Mouse (Mus musculus) kidney, postnatal 4 days (tissue): Measurements from ENCODE around the gene Arpc2.
A peak's percentile ranks its signal among the peaks of the same experiment; 100 is the strongest.

ENCODE experiments used
- DNase-seq, 2 experiments: peaks; one replicate each; pipeline ENCODE4 v3.0.0; 2021; ENCODE audit warnings: mixed read lengths in 2 of 2

Gene Arpc2

DNA sequence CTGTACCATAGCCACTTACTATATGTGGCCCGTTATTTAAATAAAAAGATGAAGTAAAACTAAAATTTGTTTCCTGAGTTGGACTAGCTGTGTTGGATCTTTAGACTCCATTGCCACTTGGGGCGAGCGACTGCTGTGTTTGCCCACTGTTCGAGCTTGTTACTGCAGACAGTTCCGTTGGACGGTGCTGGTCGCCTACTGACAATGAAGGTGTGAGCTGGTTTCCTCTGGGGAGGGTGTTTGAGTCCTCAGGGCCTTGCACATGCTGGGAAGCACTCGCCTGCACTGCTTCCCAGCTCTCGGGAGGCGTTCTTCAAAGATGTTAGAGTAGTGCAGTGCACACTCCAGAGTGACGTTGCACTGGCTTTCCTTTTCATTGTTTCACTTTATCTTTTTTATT is 3.7 kb downstream of the Arpc2 start:
- DNase-seq: peak; percentile 15 to 24

DNA sequence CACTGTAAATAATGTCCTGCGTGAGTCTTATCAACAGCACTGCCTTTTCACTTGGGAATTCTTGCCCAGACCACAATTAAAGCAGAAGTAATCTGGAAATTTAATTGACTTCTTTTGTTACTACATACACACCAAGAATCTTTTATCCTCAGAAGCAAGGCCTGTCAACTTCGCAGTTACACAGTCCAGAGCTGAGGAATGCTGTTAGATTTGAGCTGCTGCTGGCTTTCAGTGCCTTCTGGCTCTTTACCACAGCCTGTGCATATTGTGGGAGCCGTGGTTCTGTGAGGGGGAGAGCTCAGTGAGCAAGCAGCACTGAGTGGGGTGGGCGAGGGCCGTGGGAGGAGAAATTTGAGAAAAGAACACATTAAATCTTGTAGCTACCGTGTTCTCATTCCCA is 4.4 kb downstream of the Arpc2 start:
- peak; percentile 54 to 70 for DNase-seq

DNA sequence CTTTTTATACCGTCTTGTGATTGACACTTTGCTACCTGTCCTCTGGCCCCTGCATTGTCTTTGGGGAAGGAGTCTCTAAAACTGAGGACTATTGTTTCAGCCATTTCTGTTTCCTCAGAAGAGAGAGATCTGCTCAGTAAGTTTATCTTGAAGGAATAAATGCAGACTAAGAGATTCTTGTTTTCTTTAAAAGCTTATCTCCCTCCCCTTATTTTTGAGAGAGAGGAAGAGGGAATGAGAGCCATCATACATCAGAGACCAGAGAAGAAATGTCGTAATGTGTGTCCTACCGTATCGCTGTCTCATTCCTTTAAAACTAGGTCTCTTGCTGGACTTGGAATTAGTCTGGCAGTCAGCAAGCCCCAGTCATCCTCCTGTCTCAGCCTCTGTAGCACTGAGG is 4.9 kb downstream of the Arpc2 start:
- DNase-seq: no peak

DNA sequence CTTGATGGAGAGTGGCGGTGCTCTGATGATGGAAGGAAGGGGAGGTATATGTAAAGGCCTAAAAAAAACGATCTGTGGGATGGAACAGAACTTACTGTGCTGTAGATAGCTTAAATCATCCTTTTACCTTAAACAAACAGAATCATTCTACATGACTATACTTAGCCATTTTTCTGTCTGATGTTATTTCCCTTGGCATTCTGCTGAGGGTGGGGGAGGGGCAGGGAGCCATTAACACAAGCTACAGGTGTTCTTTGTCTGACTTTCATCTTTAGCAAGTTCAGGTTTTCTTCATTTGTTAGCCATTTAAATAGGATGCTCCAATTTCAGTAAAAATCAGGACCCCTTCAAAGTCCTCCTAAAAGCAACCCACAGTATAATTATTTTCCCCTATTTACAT is 9.6 kb downstream of the Arpc2 start:
- DNase-seq: no peak

DNA sequence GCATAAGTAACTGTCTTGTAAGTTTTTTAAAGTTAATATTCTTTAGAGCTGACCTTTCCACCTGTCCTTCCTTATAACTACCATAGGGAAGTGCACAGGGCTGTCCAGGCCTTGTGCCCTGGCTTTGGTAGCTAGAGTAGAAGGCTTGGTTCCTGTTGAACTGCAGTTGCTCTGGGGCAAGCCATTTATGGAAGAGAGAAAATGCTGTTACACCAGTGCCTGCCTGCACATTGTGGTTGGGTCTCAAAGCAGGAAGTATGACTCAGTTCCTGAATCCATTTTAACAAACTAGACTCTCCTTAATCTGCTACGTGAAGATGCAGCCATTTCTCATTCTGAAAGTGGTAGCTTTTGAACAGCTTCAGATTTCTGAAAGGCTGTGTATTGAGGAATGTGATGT is 12.9 kb downstream of the Arpc2 start:
- peak; percentile 27 to 54 for DNase-seq

DNA sequence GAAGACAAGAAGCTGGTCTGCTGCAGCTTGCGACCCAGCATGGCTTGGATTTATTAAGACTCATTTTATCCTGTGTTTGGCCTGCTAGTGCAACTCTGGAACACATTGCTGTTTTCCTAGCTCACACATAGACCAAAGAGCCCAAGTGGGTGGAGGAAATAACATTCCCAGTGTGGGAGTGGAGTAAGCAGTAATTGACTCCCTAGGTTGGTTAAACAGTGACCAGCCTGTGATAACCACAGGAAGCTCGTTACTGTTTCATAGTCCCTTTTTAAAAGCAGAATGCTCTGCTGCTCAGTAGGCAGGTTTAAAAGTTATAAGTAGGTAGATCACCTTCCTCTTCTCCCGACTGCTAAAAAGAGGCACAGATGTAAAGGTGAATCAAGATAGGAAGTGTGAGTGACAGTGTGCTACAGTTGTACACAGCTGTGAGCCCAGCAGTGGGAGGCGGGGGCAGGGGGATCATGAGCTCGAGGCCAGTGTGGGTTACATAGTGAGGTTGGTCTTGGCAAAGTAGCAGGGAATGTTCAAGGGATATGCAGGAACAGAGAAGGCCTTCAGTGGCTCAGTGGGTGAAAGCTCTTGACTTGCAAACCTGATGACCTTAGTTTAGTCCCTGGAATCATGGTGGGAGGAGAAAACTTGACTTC is 13.6 kb downstream of the Arpc2 start:
- peak; percentile 57 to 69 for DNase-seq

DNA sequence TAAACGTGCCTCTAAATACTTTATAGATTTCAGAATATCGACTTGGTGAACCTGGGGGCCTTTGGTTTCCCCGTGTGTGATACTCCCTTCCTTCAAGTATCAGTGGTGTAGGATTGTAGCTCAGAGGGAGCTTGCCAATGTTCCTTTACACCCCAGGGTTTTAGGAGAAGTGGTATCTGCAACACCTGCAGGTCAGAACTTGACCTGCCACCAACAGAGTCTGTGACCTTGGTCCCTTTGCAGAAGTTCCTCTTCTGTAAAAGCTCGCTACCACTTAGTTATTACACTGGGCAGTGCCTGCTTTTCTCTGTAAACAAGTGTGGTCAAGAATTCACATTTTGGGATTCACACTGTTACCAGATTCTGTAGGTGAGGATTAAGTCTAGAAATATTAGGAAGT is 14.2 kb downstream of the Arpc2 start:
- DNase-seq: no peak

DNA sequence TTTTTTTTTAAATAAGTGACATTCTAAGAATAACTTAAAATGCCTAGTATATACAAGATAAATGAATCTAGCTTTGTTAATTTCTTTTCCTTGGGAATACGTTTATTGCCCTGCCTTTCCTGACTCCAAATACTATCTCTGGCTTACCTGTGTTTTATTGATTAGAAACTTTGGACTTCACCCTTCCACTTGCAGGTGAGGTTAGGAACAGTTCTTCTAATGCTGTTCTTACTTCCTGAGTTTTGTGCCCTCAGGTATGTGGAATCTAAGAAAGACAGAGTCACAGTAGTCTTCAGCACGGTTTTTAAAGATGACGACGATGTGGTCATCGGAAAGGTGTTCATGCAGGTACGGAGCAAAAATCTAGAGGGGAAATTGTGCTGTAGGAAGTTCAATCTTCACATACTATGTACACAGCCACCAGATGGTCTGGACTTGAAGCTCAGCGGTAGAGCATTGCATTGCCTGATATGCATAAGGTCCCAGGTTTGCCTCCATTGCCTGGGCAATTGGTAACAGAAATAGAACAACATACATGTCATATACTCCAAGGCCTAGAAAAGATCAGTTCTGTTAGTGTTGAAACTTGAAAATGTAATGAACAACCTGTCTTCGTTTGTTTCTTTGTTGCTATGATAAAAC is 19.9 kb downstream of the Arpc2 start:
- no peak for DNase-seq

DNA sequence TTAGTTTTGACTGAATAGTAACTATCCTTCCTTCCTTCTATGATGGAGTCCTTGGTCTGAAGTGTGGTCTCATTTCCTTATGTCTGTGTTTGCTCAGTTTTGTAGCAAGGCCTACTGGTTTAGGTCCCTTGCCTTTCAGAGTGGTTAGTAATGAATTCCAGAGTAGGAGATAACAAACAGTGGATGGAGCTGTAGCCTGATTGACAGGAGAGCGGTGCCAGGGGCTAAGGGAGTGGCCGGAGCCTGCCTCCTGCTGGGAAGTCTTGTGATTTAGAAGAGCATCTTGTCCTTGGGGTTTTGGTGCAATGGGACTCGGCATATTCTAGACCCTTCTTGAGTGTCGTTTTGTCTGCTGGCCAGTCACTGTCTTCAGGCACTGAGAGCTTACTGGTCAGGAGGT is 20.9 kb downstream of the Arpc2 start:
- DNase-seq: no peak

DNA sequence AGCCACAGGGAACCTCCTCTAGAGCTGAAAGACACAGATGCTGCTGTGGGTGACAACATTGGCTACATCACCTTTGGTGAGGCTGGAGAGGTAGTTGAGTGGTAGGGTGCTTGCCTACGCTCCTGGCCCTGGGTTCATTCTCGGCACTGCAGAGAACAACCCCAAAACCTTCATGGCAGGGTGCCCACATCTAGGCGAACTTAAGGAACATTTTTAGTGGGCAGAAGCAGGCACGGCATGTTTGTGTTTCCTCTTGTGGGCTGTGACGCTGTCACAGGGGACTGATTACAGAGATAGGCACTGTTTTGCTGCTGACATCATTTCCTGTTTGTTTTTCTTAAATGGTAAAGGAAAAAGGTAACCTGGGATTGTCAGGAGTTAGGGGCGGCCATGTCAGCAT is 26.6 kb downstream of the Arpc2 start:
- DNase-seq: no peak

DNA sequence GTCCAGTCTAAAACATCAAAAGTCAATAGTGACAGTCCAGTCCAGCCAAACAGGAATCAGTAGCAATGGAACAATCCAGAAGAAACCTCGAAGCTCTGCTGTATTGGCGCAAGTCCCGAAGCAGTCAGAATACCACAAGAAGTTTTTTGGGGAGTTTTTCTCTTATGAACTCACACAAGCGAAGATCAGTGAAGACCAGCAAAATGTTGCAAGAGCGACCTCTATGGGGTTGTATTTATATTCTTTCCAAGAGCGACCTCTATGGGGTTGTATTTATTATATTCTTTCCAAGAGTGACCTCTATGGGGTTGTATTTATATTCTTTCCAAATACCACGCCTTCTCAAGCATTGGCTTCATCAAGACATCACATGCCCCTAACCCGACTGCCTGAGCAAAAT is 32.9 kb downstream of the Arpc2 start:
- DNase-seq: no peak

DNA sequence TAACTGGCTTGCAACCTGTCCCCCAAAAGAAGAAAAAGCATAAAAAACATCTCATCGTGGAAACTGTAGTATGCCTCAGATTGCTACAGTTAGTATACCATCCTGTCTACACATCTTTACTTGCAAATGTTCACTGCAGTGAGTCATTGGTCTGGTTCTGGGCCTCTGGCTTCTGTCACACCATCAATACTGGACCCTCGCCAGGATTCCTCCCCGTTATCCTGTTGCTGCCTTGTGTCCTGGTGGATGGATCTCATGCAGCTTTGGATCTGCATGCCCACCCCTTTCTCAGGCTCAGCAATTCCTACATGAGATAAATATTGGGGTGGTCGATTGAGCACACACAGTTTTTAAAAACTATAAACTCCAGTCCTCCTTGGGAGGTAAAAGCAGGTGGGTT is 35.8 kb downstream of the Arpc2 start:
- DNase-seq: no peak

DNA sequence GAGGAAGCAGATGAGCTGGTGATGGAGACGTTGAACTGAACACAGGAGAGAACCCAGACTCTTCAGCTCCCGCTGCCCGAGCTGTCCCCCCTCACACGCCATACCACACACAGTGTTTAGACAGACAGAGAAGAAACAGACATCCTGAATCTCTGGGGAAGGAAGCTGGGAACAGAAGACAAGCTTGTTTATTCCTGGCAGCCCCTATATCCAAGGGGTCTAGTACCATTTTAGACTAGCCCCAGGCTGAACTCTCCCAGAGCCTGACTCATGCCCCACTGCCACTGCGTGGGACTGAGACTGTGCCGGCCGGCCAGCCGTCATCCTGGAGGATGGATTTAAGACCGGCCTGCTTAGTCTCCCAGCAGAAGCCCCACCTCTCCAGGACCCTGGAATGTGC is 39.1 kb downstream of the Arpc2 start:
- peak; percentile 41 to 58 for DNase-seq

DNA sequence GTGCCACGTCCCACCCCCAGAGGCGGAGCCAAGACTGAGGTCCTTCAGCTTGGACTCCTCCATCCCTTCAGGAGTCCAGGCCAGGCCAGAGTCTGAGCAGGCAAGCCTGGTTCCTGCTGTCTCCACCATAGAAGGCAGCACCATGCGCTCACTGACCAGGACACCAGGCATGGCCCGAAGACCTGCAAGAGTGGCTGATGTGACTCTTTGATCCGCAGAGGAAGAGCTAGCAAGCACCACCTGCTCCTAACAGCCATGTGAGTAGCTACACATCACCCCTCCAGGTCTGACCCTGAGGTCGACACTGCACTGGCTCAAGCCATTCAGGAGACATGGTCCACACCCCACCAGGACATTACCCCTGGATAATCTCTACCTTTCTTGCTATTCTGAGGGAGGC is 41.2 kb downstream of the Arpc2 start:
- DNase-seq: peak; percentile 31 to 54

DNA sequence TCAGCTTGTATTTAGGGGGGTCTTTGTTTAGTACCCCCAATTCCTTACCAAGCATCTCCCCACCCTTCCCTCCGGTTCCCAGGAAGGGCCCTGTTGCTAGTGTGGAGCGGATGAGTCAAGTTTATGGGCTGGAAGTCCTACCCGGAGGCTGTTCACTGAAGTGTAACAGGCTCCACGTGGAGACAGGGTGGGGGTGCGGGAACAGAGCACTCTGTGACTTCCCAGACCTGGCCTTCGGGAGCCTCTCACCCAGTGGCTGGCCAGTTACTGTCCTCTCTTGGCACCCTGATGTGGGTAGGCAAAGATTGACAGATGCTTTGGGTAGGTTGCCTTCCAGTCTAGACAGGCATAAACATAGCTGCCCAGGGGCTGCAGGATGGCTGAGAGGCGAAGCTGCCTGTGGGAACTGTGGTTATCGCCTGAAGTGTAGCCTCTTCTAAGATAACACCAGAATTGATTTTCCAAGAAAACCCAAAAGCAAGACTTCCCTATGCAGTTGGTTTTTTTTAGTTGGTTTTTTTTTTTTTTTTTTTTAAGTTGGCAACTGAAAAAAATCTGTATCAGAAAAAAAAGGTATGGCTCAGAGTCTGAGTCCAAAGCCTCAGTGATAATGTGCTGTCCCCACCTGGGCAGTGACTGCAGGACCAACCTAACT is 42.1 kb downstream of the Arpc2 start:
- peak; percentile 59 to 77 for DNase-seq

DNA sequence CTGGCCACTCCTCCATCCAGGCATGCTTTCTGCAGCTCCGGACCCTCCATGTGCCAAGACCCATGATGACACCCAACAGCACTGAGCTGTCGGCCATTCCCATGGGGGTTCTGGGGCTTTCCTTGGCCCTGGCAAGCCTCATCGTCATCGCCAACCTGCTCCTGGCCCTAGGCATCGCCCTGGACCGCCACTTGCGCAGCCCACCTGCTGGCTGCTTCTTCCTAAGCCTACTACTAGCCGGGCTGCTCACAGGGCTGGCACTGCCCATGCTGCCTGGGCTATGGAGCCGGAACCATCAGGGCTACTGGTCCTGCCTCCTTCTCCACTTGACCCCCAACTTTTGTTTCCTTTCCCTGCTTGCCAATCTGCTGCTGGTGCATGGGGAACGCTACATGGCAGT is 42.7 kb downstream of the Arpc2 start, which contains the start of gene Gpbar1:
TSS of gene Gpbar1 (plus strand) at position 13 of the 400 bp plus-strand sequence.
- DNase-seq: no peak

DNA sequence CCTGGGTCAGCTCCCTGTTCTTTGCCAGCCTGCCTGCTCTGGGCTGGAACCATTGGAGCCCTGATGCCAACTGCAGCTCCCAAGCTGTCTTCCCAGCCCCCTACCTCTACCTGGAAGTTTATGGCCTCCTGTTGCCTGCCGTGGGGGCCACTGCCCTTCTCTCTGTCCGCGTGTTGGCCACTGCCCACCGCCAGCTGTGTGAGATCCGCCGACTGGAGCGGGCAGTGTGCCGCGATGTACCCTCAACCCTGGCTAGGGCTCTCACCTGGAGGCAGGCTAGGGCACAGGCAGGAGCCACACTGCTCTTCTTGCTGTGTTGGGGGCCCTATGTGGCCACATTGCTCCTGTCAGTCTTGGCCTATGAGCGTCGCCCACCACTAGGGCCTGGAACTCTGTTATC is 43.1 kb downstream of the Arpc2 start:
- DNase-seq: no peak

DNA sequence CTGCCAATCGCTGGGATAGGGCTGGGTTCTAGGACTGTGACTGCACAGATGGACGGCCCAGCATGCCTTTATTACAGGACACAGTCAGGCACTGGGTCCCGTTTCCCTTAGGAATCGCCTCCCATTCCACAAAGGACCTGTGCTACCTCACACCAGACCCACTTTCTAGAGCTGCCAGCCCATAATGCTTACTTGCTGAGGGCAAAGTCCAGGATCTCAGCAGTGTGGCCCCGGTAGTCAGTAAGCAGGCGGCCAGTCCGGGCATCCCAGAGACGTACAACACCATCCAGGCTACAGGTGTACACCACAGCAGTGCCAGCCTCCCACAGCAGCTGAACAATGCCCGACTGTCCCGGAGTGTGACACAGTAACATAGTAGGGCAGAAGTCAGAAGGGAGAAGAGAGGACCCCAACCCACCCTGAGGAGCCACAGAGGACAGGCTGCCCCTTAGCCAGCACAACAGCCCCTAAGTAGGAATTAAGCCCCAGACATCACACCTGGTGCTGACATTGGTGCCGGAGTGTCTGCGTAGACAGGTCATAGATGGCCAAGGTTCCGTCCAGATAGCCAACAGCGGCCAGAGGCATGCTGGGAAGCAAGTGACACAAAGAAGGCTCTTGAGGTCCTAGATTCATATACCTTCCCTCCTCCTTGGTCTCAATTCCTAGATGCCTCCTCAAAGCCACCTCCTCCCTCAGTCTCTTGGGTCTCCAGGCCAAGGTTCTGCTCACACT is 44.9 kb downstream of the Arpc2 start:
- no peak for DNase-seq

DNA sequence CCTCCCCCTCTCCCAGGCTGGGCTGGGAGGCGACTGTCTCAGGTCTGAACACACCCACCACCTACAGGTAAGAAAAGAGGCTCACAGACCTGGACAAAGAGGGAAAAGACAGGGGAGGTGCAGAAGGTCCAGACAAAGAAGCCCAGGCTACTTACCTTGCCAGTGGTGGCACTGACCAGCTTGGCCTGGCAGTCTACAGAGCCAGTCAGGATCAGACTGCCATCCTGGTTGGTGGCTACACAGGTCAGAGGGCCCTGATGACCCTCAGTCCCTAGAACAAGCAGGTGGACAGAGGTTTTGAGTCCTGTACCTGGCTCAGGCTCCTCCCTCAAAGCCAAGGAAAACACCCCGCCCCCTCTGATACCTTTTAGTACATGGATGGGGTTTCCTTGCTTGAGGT is 45.5 kb downstream of the Arpc2 start:
- DNase-seq: no peak

DNA sequence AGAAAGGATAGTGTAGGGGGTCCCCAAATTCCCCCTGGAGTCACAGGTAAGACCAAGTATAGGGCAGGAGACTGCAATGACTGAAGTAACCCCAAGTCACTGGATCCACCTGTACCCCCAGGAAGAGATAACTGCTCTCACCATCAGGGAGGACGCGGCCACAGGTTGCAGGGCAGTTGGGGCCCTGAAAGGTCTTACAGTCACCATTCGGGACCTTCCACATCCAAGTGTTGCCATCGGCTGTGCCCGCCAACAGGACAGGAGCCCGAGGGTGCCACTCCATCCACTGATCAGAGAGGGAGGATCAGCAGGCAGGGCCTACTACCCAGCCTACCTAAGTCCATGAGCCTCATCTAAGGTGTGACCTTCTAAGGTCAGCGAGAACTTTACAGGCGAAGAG is 46.0 kb downstream of the Arpc2 start:
- no peak for DNase-seq

DNA sequence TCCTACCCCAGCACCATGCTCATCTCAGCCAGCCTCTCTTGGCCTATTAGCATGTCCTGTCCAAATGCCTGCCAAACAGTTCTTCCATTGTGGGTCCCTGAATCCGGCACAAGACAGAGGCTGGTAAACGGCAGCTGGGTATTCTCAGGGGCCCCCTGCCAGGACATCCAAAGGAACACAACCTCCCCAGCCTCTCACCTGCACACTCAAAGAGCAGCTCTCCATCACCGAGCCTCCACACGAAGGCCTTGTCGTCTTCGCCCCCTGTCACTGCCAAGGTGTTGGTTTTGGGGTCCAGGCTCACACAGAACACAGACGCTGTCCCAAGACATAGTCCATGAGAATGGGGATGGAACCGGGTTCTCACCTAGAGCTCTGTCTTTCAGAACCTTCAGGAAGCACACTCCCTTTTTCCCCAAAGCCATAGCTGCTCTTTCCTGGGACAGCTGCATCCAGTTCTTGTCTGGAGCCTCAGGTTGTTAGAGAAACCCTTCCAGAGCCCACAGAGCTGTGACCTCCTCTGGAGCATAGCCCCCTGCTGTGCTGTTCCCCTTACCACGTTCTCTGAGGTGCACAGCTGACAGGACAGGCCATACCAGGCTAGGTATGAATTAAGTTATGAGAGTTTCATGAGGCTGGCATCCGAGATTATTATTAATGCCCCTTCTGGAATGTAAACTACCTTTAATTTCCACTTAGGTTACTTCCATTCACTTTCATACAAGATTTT is 47.2 kb downstream of the Arpc2 start:
- DNase-seq: no peak

DNA sequence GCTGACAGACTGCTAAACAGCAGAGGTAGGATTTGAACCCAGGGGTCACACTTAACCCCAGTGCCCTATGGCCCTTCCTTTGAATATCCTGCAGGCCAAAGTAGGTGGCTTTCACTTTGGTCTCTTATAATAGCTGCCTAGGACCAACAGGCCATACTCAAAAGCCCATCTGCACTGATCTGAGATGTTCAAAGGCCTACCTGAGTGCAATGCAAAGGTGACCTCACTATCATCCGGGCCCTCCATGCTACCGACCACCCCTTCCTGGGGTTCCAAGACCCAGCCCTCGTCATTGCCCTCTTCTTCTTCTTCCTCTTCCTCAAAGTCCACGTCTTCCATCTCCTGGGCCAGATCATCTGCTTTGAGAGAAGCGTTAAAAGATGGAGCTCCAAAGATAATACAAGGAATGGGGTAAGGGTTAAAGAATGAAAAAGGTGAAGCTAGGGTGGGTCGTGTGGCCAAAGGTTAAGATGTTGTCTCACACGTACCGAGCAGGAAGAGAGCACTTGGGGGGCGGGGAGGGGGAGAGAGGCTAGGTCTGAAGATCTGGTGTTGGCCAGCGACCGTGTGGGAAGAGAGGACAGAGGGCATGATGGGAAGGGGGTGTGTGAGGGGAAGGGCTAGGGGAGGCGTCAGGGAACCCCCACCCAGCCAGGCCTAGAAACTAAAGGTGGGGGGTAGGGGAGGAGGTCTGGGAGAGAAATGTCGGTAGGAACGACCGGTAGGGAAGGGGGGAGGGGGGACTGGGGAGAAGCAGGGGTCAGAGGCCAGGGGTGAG is 48.0 kb downstream of the Arpc2 start:
- peak; percentile 75 to 83 for DNase-seq
